In genomic region chr7:96142973-96143596, GRCm38 (mm10) we compare ENCODE assay signal across 9 mouse cellular contexts. TPM values are rescaled to one million over a fixed set of nuclear protein-coding genes. Genes with fewer than 3 reads are reported as not detected.
DNase-seq lines count a peak whose midpoint lies in the region; ATAC-seq lines count a peak whose summit lies in the region.
"Had no signal": no experiment of that assay in that cellular context is flagged by ENCODE, and none has a peak within 500 bp of the region (broad histone marks: within the 10 kb centered on the region; RNA-seq: fewer than 3 reads in every experiment).

No protein-coding gene starts in this region.

- peaks cover 5% of the 10 kb centered on the region; the same call in 1 of the 2 replicates for H3K27me3 ChIP-seq in midbrain, embryonic 11.5 days (ENCODE audit: control insufficient read depth, insufficient read depth, low read length)
- no peaks in the 10 kb centered on the region for H3K27me3 ChIP-seq in midbrain, embryonic 16.5 days (ENCODE audit: control insufficient read depth, insufficient read depth, low read depth, low read length)
- H3K27me3 ChIP-seq in heart, embryonic 11.5 days (ENCODE audit: control insufficient read depth, insufficient read depth, low read length): no peaks in the 10 kb centered on the region
- no peaks in the 10 kb centered on the region for H3K27me3 ChIP-seq in forebrain, embryonic 11.5 days (ENCODE audit: control insufficient read depth, insufficient read depth, low read length)
- no peaks in the 10 kb centered on the region for H3K27me3 ChIP-seq in forebrain, embryonic 14.5 days (replicated peaks; ENCODE audit: control insufficient read depth, insufficient read depth, low read length)
- H3K27me3 ChIP-seq: embryonic facial prominence, embryonic 15.5 days had no signal

- no peak overlapping the region for H3K4me3 ChIP-seq in midbrain, embryonic 11.5 days (ENCODE audit: low read depth, low read length)
- no peak overlapping the region for H3K4me3 ChIP-seq in midbrain, embryonic 16.5 days (ENCODE audit: low read depth, low read length)
- no peak overlapping the region for H3K4me3 ChIP-seq in heart, embryonic 11.5 days (ENCODE audit: low read depth, low read length)
- no peak overlapping the region for H3K4me3 ChIP-seq in forebrain, embryonic 11.5 days (ENCODE audit: low read depth, low read length)
- H3K4me3 ChIP-seq in forebrain, embryonic 14.5 days (ENCODE audit: low read depth, low read length): no peak overlapping the region
- H3K4me3 ChIP-seq: embryonic facial prominence, embryonic 15.5 days had no signal

- no peak overlapping the region for H3K27ac ChIP-seq in midbrain, embryonic 11.5 days (ENCODE audit: low read depth, low read length)
- H3K27ac ChIP-seq in midbrain, embryonic 16.5 days (ENCODE audit: low read length): no peak overlapping the region
- peak overlapping the region; percentile 68 for H3K27ac ChIP-seq in heart, embryonic 11.5 days (ENCODE audit: low read depth, low read length)
- H3K27ac ChIP-seq in forebrain, embryonic 11.5 days (ENCODE audit: low read depth, low read length): no peak overlapping the region
- no peak overlapping the region for H3K27ac ChIP-seq in forebrain, embryonic 14.5 days (ENCODE audit: low read depth, low read length)
- H3K27ac ChIP-seq: embryonic facial prominence, embryonic 15.5 days had no signal

- no peaks in the 10 kb centered on the region for H3K9me3 ChIP-seq in midbrain, embryonic 11.5 days (ENCODE audit: control insufficient read depth, low read length)
- peaks cover 5% of the 10 kb centered on the region; the same call in 1 of the 2 replicates for H3K9me3 ChIP-seq in midbrain, embryonic 16.5 days (replicated peaks; ENCODE audit: control insufficient read depth, low read length, poor library complexity, severe bottlenecking)
- H3K9me3 ChIP-seq in heart, embryonic 11.5 days (replicated peaks; ENCODE audit: control insufficient read depth, low read length): no peaks in the 10 kb centered on the region
- no peaks in the 10 kb centered on the region; the same call in 1 of the 2 replicates for H3K9me3 ChIP-seq in forebrain, embryonic 11.5 days (ENCODE audit: control insufficient read depth, low read length)
- H3K9me3 ChIP-seq in forebrain, embryonic 14.5 days (replicated peaks; ENCODE audit: control insufficient read depth, low read length): no peaks in the 10 kb centered on the region
- H3K9me3 ChIP-seq: embryonic facial prominence, embryonic 15.5 days had no signal

- no peak for ATAC-seq in midbrain, embryonic 11.5 days (ENCODE audit: low FRiP score)
- no peak for ATAC-seq in midbrain, embryonic 16.5 days
- peak; percentile 57 for ATAC-seq in heart, embryonic 11.5 days (replicated peaks; ENCODE audit: insufficient number of reproducible peaks, low FRiP score, low TSS enrichment)
- ATAC-seq in forebrain, embryonic 11.5 days (replicated peaks; ENCODE audit: low FRiP score): no peak
- ATAC-seq in forebrain, embryonic 14.5 days: no peak

- no peaks in the 10 kb centered on the region for H3K36me3 ChIP-seq in midbrain, embryonic 11.5 days (ENCODE audit: control insufficient read depth, insufficient read depth, low read length)
- no peaks in the 10 kb centered on the region for H3K36me3 ChIP-seq in midbrain, embryonic 16.5 days (ENCODE audit: control insufficient read depth, insufficient read depth, low read length)
- H3K36me3 ChIP-seq in heart, embryonic 11.5 days (ENCODE audit: control insufficient read depth, insufficient read depth, low read length): no peaks in the 10 kb centered on the region
- H3K36me3 ChIP-seq in forebrain, embryonic 11.5 days (ENCODE audit: control insufficient read depth, insufficient read depth, low read length): no peaks in the 10 kb centered on the region
- no peaks in the 10 kb centered on the region for H3K36me3 ChIP-seq in forebrain, embryonic 14.5 days (ENCODE audit: control insufficient read depth, insufficient read depth, low read length)
- H3K36me3 ChIP-seq: embryonic facial prominence, embryonic 15.5 days had no signal

- no peaks in the 10 kb centered on the region for H3K4me1 ChIP-seq in midbrain, embryonic 11.5 days (ENCODE audit: control insufficient read depth, insufficient read depth, low read length)
- no peaks in the 10 kb centered on the region for H3K4me1 ChIP-seq in midbrain, embryonic 16.5 days (ENCODE audit: control insufficient read depth, insufficient read depth, low read length)
- H3K4me1 ChIP-seq in heart, embryonic 11.5 days (ENCODE audit: control insufficient read depth, insufficient read depth, low read length): peaks cover 6% of the 10 kb centered on the region
- no peaks in the 10 kb centered on the region; the same call in 1 of the 2 replicates for H3K4me1 ChIP-seq in forebrain, embryonic 11.5 days (replicated peaks; ENCODE audit: control insufficient read depth, insufficient read depth, low read length)
- no peaks in the 10 kb centered on the region for H3K4me1 ChIP-seq in forebrain, embryonic 14.5 days (ENCODE audit: control insufficient read depth, insufficient read depth, low read length)
- H3K4me1 ChIP-seq: embryonic facial prominence, embryonic 15.5 days had no signal

- no peak overlapping the region for H3K4me2 ChIP-seq in midbrain, embryonic 11.5 days
- no peak overlapping the region for H3K4me2 ChIP-seq in midbrain, embryonic 16.5 days (ENCODE audit: low read length)
- no peak overlapping the region for H3K4me2 ChIP-seq in heart, embryonic 11.5 days
- H3K4me2 ChIP-seq in forebrain, embryonic 11.5 days (ENCODE audit: low read depth, low read length, severe bottlenecking): no peak overlapping the region
- H3K4me2 ChIP-seq in forebrain, embryonic 14.5 days (ENCODE audit: low read length): no peak overlapping the region
- H3K4me2 ChIP-seq: embryonic facial prominence, embryonic 15.5 days had no signal

- WGBS in midbrain, embryonic 11.5 days: 77% methylated on average over 3 of the region's 3 CpGs
- 88% methylated on average over 3 of the region's 3 CpGs for WGBS in midbrain, embryonic 16.5 days
- 49% methylated on average over 3 of the region's 3 CpGs for WGBS in heart, embryonic 11.5 days (ENCODE audit: insufficient replicate concordance)
- 74% methylated on average over 3 of the region's 3 CpGs for WGBS in forebrain, embryonic 11.5 days
- WGBS in forebrain, embryonic 14.5 days: 78% methylated on average over 3 of the region's 3 CpGs

- DNase-seq in midbrain, embryonic 11.5 days (ENCODE audit: low spot score, missing footprints): peak; percentile 61
- peak; percentile 71 to 72 for DNase-seq in cerebellum, adult 18-20 months
- peak; percentile 76 for DNase-seq in left cerebral cortex, postnatal 4 days
- no peak for DNase-seq in spleen, postnatal 4 days (ENCODE audit: low spot score in 2 of 2)
- DNase-seq in forebrain, embryonic 11.5 days (ENCODE audit: low spot score): no peak
- DNase-seq in forebrain, embryonic 14.5 days (ENCODE audit: low spot score): no peak

- intact Hi-C loops in left cerebral cortex, postnatal 4 days (cut with DNase I): no loop called here

- no peak overlapping the region for H3K9ac ChIP-seq in midbrain, embryonic 11.5 days (ENCODE audit: low read length)
- H3K9ac ChIP-seq in midbrain, embryonic 16.5 days (ENCODE audit: low read depth, low read length): no peak overlapping the region
- no peak overlapping the region for H3K9ac ChIP-seq in heart, embryonic 11.5 days (ENCODE audit: low read depth, low read length)
- H3K9ac ChIP-seq in forebrain, embryonic 11.5 days (ENCODE audit: low read length): no peak overlapping the region
- no peak overlapping the region for H3K9ac ChIP-seq in forebrain, embryonic 14.5 days (ENCODE audit: low read length)
- H3K9ac ChIP-seq: embryonic facial prominence, embryonic 15.5 days had no signal

RNA-seq across cellular contexts. Expression of gene Tenm4, which starts 28.0 kb away (rescaled TPM):
- 21.1 and 24.8 TPM in 2 replicates for polyA plus RNA-seq in midbrain, embryonic 11.5 days (2014; fragmentation: Nextera tagmentation; extraction: Ambion mirVana)
- 41.4 and 53.4 TPM in 2 replicates for polyA plus RNA-seq in midbrain, embryonic 16.5 days (2015; fragmentation: Nextera tagmentation; extraction: Ambion mirVana)
- 9.4 and 11.4 TPM in 2 replicates for polyA plus RNA-seq in heart, embryonic 11.5 days (2014; fragmentation: Nextera tagmentation; extraction: Ambion mirVana)
- 100 to 1,000 TPM in 1 of 2 experiments, 10 to 100 TPM in 1; 98.0 to 123 TPM for total RNA-seq in left cerebral cortex, postnatal 4 days (2021)
- 47.9 and 52.2 TPM in 2 replicates for polyA plus RNA-seq in forebrain, embryonic 11.5 days (2014; fragmentation: Nextera tagmentation; extraction: Ambion mirVana)
- polyA plus RNA-seq in forebrain, embryonic 14.5 days (2014; fragmentation: Nextera tagmentation; extraction: Ambion mirVana): 48.9 and 70.1 TPM in 2 replicates

Comparison
In these comparisons a context has a peak if more than half of its experiments do, and no peak if none do; other contexts are left out.
1. DNase-seq: peak in midbrain, embryonic 11.5 days (single experiment), cerebellum, adult 18-20 months (2 of 2) and left cerebral cortex, postnatal 4 days (single experiment); none in spleen, postnatal 4 days (0 of 2), forebrain, embryonic 11.5 days (single experiment) and forebrain, embryonic 14.5 days (single experiment).